Mouse (Mus musculus) kidney, embryonic 16.5 days (tissue): ENCODE measurements around the gene D630036H23Rik. TPM values are rescaled to one million over a fixed set of nuclear protein-coding genes. Genes with fewer than 3 reads are reported as not detected.

Experiments
- ATAC-seq: fragments of 200-750 bp; cut with Nextera tagmentation; 2 replicates; pipeline ENCODE4 v1.8.0; 2017; ENCODE audit warnings: moderate TSS enrichment; ENCODE audit not compliant: low FRiP score, low TSS enrichment
- H3K27ac ChIP-seq: fragments of 300-500 bp; sonication (generic); 2 replicates; pipeline ENCODE4 v1.5.1; 2014; ENCODE audit warnings: low read length
- H3K27me3 ChIP-seq: fragments of 300-500 bp; sonication (generic); 2 replicates; pipeline ENCODE4 v1.6.1; 2014; ENCODE audit warnings: low read length, control low read depth, mixed read lengths; ENCODE audit not compliant: insufficient read depth
- H3K36me3 ChIP-seq: fragments of 300-500 bp; sonication (generic); 2 replicates; pipeline ENCODE4 v1.6.1; 2014; ENCODE audit warnings: low read length, control low read depth, mixed read lengths; ENCODE audit not compliant: insufficient read depth
- H3K4me1 ChIP-seq: fragments of 300-500 bp; sonication (generic); 2 replicates; pipeline ENCODE4 v1.6.1; 2014; ENCODE audit warnings: low read length, control low read depth, mixed read lengths; ENCODE audit not compliant: insufficient read depth
- H3K4me2 ChIP-seq: fragments of 300-500 bp; sonication (generic); replicated peaks from 2 replicates; pipeline ENCODE4 v1.6.1; 2014; ENCODE audit warnings: low read depth, low read length
- H3K4me3 ChIP-seq: fragments of 300-500 bp; sonication (generic); 2 replicates; pipeline ENCODE4 v1.5.1; 2014; ENCODE audit warnings: mild to moderate bottlenecking, low read length
- H3K9ac ChIP-seq: fragments of 300-500 bp; sonication (generic); replicated peaks from 2 replicates; pipeline ENCODE4 v1.6.1; 2014; ENCODE audit warnings: low read length
- H3K9me3 ChIP-seq: fragments of 300-500 bp; sonication (generic); 2 replicates; pipeline ENCODE4 v1.6.1; 2016; ENCODE audit warnings: low read length, control low read depth
- WGBS: fragments of 180-500 bp; shearing (Covaris S2); extraction: QIAGEN DNeasy Blood & Tissue Kit; methylation state at CpG from one replicate; pipeline ENCODE4 v1.1.7; 2014; 5-methylcytosine and 5-hydroxymethylcytosine counted together
- polyA plus RNA-seq: library from polyadenylated mRNA; unstranded; fragments of >200 nt; fragmentation: Nextera tagmentation; extraction: Ambion mirVana; gene quantifications from 2 replicates; pipeline ENCODE4 v1.2.1, GENCODE M21; 2015

D630036H23Rik gene
- 2.1 and 2.2 TPM in 2 replicates for polyA plus RNA-seq

- H3K27me3 ChIP-seq, result no peaks in the 10 kb centered on the region
- H3K27ac ChIP-seq, result peak within 1 kb of the TSS; percentile 96
- H3K9me3 ChIP-seq, result no peaks in the 10 kb centered on the region
- peak within 1 kb of the TSS; percentile 92 for H3K9ac ChIP-seq
- ATAC-seq, result peak; percentile 94
- peaks cover 19% of the 10 kb centered on the region for H3K4me1 ChIP-seq
- H3K36me3 ChIP-seq, result no peaks in the 10 kb centered on the region
- peak within 1 kb of the TSS; percentile 72 for H3K4me2 ChIP-seq
- WGBS, result under 1% methylated on average over 64 of the region's 64 CpGs
- peak within 1 kb of the TSS; percentile 61 for H3K4me3 ChIP-seq
These were observed at the start of gene D630036H23Rik, which contains the start of gene Ispd for GRCm38 (mm10) chr12:36381441-36382340. D630036H23Rik (minus strand) TSS chr12:36382181. Ispd (plus strand) TSS chr12:36381450.

- no peak overlapping the region for H3K4me2 ChIP-seq
- H3K4me3 ChIP-seq, result no peak overlapping the region
- no peaks in the 10 kb centered on the region for H3K9me3 ChIP-seq
- ATAC-seq, result peak; percentile 83
- H3K27ac ChIP-seq, result peak overlapping the region; percentile 6
- no peaks in the 10 kb centered on the region for H3K36me3 ChIP-seq
- 44% methylated on average over 15 of the region's 15 CpGs for WGBS
- H3K4me1 ChIP-seq, result peaks cover 25% of the 10 kb centered on the region
- H3K27me3 ChIP-seq, result no peaks in the 10 kb centered on the region
- H3K9ac ChIP-seq, result no peak overlapping the region
These were observed 44.4 kb upstream of the D630036H23Rik start for GRCm38 (mm10) chr12:36426163-36427045.

GRCm38 (mm10) chr12:36425258-36425657, 43.3 kb upstream of the D630036H23Rik start:
- ATAC-seq, result no peak
- no peaks in the 10 kb centered on the region for H3K36me3 ChIP-seq

GRCm38 (mm10) chr12:36423677-36424076, 41.7 kb upstream of the D630036H23Rik start:
- 29% methylated on average over 10 of the region's 10 CpGs for WGBS
- peak; percentile 83; the same call in 1 of the 2 replicates for ATAC-seq
- Histone ChIP-seq H3K9me3 (no peaks in the 10 kb centered on the region), H3K27me3 (no peaks in the 10 kb centered on the region), H3K9ac (no peak overlapping the region), H3K27ac (peak overlapping the region; percentile 57), H3K4me1 (peaks cover 25% of the 10 kb centered on the region), H3K4me2 (no peak overlapping the region), H3K36me3 (no peaks in the 10 kb centered on the region), H3K4me3 (no peak overlapping the region)

More at GRCm38 (mm10) chr12:36425258-36425657, 43.3 kb upstream of the D630036H23Rik start:
- no peak overlapping the region for H3K27ac ChIP-seq
- no peak overlapping the region for H3K4me3 ChIP-seq
- H3K9me3 ChIP-seq, result no peaks in the 10 kb centered on the region
- no peak overlapping the region for H3K9ac ChIP-seq
- 86% methylated on average over 7 of the region's 7 CpGs for WGBS
- H3K4me1 ChIP-seq, result peaks cover 25% of the 10 kb centered on the region
- no peak overlapping the region for H3K4me2 ChIP-seq
- H3K27me3 ChIP-seq, result no peaks in the 10 kb centered on the region

GRCm38 (mm10) chr12:36395115-36395514, 13.1 kb upstream of the D630036H23Rik start:
- WGBS, result 71% methylated on average over 2 of the region's 2 CpGs
- Histone ChIP-seq H3K9ac (no peak overlapping the region), H3K9me3 (peaks cover 23% of the 10 kb centered on the region; the same call in 1 of the 2 replicates), H3K36me3 (peaks cover 12% of the 10 kb centered on the region), H3K4me2 (no peak overlapping the region), H3K4me1 (0 out of 2 replicates have a peak, but pooled peaks cover 3% of the 10 kb centered on the region), H3K4me3 (no peak overlapping the region), H3K27me3 (no peaks in the 10 kb centered on the region), H3K27ac (no peak overlapping the region)
- no peak for ATAC-seq

DNA sequence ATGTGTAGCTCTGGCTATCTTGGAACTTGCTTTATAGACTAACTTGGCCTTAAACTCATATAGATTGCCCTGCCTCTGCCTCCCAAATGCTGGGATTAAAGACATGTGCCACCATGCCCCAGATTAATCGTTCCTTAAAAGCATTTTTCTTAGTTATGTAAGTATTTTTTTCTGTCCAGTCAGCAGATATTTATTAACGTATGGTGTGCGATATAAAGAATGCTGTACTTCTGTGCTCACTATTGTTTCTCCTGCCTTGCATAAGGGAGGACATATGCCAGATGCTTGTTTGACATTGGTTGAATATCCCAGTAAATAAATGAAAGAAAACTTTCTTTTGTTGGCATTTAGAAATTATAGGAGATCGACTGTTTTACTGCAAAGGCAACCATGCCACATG, 5.0 kb upstream of the D630036H23Rik start:
- ATAC-seq, result no peak
- H3K4me2 ChIP-seq, result no peak overlapping the region
- H3K27ac ChIP-seq, result no peak overlapping the region
- H3K9me3 ChIP-seq, result peaks cover 5% of the 10 kb centered on the region; the same call in 1 of the 2 replicates
- no peaks in the 10 kb centered on the region for H3K27me3 ChIP-seq
- H3K4me3 ChIP-seq, result no peak overlapping the region
- H3K4me1 ChIP-seq, result peaks cover 5% of the 10 kb centered on the region; the same call in 1 of the 2 replicates
- WGBS, result 86% methylated on average over 4 of the region's 4 CpGs
- no peak overlapping the region for H3K9ac ChIP-seq
- H3K36me3 ChIP-seq, result no peaks in the 10 kb centered on the region; the same call in 1 of the 2 replicates

GRCm38 (mm10) chr12:36385386-36385785, 3.4 kb upstream of the D630036H23Rik start:
- ATAC-seq, result no peak
- no peak overlapping the region for H3K4me2 ChIP-seq
- no peak overlapping the region for H3K4me3 ChIP-seq
- H3K27me3 ChIP-seq, result no peaks in the 10 kb centered on the region
- 59% methylated on average over 6 of the region's 6 CpGs for WGBS
- H3K4me1 ChIP-seq, result peaks cover 14% of the 10 kb centered on the region
- H3K27ac ChIP-seq, result no peak overlapping the region
- no peaks in the 10 kb centered on the region for H3K36me3 ChIP-seq
- no peak overlapping the region for H3K9ac ChIP-seq
- H3K9me3 ChIP-seq, result no peaks in the 10 kb centered on the region

DNA sequence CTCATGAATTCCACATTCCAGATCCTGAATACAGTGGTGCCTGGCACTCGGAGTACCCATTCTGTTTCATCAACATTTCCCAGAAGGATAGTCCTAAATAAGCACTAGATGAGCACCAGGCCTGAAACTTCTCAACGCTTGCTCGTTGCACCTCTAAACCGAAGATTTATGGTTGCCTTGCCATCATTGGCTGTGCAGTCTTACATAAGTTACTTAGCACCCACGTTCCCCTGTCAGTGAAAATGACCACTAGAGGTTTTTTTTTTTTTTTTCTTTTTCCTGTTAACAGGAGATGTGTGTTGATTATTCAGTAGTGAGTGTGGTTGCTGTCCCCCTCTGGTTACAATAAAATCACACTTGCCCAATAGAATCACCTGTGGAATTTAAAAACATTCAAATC, 1.2 kb downstream of the D630036H23Rik start:
- WGBS, result 33% methylated on average over 5 of the region's 5 CpGs
- Histone ChIP-seq H3K36me3 (no peaks in the 10 kb centered on the region), H3K4me2 (peak overlapping the region; percentile 72), H3K9ac (no peak overlapping the region), H3K4me3 (no peak overlapping the region; the same call in 1 of the 2 replicates), H3K9me3 (no peaks in the 10 kb centered on the region), H3K4me1 (peaks cover 19% of the 10 kb centered on the region), H3K27ac (peak overlapping the region; percentile 96), H3K27me3 (no peaks in the 10 kb centered on the region)
- ATAC-seq, result no peak

DNA sequence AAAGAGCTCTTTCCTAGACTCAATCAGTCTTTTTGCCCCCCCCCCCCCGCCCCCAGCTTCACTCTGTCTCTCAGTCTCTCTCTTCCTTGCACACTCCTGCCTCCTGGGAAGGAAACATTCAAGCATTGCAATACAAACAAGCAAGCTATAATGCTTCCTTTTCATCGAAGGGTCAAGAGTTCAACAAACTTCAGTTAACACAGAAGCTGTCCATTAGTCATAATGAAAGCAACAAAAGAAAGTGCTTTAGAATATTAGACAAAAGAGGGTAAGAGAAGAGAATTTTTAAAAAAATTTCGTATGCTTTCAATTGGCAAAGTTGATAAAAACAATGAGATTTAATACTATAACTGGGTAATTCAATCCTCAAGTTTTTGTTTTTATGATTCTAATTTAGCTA, 1.7 kb downstream of the D630036H23Rik start:
- Histone ChIP-seq H3K9me3 (no peaks in the 10 kb centered on the region), H3K4me3 (no peak overlapping the region), H3K4me2 (no peak overlapping the region), H3K27ac (no peak overlapping the region), H3K27me3 (no peaks in the 10 kb centered on the region), H3K36me3 (no peaks in the 10 kb centered on the region), H3K4me1 (peaks cover 19% of the 10 kb centered on the region), H3K9ac (no peak overlapping the region)
- 64% methylated on average over 3 of the region's 3 CpGs for WGBS
- no peak for ATAC-seq
